Mouse (Mus musculus): ENCODE measurements at regions not wholly inside any gene's neighbourhood (a gene's known extent, or its start where the extent isn't known, plus 50 kb on each side); places are given as distances from the start of the nearest gene placed in this dataset.
A peak's percentile ranks its signal among the peaks of the same experiment; 100 is the strongest.

DNA sequence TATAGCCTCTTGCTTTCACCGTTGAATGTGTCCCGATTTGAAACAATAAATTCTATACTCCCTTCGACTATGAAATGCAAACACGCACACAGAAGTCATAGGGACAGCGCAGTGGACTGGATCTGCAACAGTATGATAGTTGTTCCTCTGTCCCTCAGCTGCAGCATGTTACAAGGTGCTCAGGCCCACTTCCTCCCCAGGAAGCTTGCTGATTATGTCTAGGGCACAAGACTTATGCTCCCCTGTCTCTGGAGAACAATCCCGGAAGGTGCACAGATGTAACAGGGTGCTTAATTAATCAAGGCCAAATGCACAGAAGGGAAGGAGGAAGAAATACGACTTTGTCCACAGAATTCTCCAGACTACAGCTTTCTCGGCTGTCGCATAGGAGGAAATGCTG lies 365.9 kb upstream of the Tnp1 start:
- ATAC-seq (no peak), DNase-seq (ENCODE audit: low spot score) (no peak)
- no peak overlapping the region for H3K27ac ChIP-seq (ENCODE audit: low read length)
- no peaks in the 10 kb centered on the region for H3K27me3 ChIP-seq (replicated peaks; ENCODE audit: insufficient read depth, low read length)
- H3K9me3 ChIP-seq (ENCODE audit: low read length) = no peaks in the 10 kb centered on the region
- no peak overlapping the region for H3K4me3 ChIP-seq (ENCODE audit: low read depth, low read length)
- no peak overlapping the region for H3K4me2 ChIP-seq (replicated peaks; ENCODE audit: low read depth, low read length)
- TF ChIP-seq CTCF (IDR thresholded peaks at IDR 0.05) (no peak), EP300 (IDR thresholded peaks at IDR 0.05) (no peak)
- H3K9ac ChIP-seq (replicated peaks; ENCODE audit: low read depth) = no peak overlapping the region
- WGBS = 66% methylated on average over 9 of the region's 9 CpGs
- H3K36me3 ChIP-seq (ENCODE audit: insufficient read depth, low read length) = no peaks in the 10 kb centered on the region
- H3K4me1 ChIP-seq (ENCODE audit: insufficient read depth, low read depth, low read length) = no peaks in the 10 kb centered on the region

DNA sequence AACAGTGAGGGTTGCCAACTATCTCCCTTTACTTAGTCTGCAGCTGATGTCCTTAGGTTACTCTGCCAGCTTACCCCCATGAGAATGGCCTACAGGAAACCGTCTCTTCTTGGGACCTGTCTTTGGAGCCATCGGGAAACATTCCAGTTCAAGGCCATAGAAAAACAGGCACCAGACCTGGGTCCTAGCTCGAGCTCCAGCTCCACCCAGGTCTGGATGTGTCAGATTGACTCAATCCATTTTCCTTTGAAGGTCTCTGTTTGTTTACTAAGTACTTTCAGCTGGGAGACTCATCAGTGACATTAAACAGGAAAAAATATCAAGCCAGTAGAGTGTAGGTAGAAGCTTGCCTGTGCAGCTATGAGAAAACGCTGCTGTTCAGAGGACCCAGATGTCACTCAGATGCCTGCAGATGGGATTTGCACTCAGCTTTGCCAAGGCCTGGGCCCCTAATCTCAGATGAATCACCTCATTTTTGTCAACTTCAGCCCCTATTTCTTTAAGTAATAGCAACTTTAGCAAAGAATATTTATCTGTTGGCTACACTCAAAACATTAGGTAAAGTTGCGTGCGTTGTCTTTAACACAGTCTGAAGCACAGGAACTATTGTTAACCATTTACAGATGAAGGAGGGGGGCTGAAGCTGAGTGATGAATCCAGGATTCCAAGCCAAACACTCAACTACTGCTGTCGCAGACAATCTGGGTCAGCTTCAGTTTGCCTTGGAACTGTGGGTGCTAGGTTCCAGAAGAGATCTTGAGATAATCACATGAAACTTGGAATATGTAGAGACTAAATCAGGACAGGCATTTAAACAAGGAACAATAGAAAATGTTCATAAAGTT lies 359.0 kb upstream of the Tnp1 start:
- 50% methylated on average over 7 of the region's 7 CpGs for WGBS
- Histone ChIP-seq H3K4me3 (ENCODE audit: low read depth, low read length) (no peak overlapping the region), H3K27me3 (replicated peaks; ENCODE audit: insufficient read depth, low read length) (no peaks in the 10 kb centered on the region), H3K9ac (replicated peaks; ENCODE audit: low read depth) (no peak overlapping the region), H3K4me2 (replicated peaks; ENCODE audit: low read depth, low read length) (no peak overlapping the region), H3K36me3 (ENCODE audit: insufficient read depth, low read length) (no peaks in the 10 kb centered on the region), H3K4me1 (ENCODE audit: insufficient read depth, low read depth, low read length) (no peaks in the 10 kb centered on the region), H3K9me3 (ENCODE audit: low read length) (no peaks in the 10 kb centered on the region), H3K27ac (ENCODE audit: low read length) (no peak overlapping the region)
- no peak for ATAC-seq
- DNase-seq (ENCODE audit: low spot score) = no peak
- TF ChIP-seq EP300 (IDR thresholded peaks at IDR 0.05) (no peak), CTCF (IDR thresholded peaks at IDR 0.05) (no peak)

DNA sequence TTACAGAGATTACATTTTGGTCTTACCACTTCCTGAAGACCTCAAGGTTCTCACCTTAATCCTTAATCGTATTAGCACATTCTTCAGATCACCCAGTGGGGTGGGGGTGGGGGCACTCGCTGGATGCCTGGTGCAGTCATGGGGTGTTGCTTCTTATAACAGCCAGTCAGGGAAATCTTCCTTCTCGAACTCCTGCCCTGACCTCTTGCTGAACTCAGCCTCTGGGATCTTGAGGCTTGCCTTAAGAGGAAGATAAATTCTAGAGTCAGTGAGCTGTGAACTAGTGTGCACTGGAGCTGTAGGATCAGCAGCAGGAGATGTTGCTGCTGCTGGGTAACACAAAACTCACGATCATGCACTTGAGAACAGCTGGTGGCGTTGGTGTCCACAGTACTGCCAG lies 352.5 kb upstream of the Tnp1 start:
- no peaks in the 10 kb centered on the region for H3K27me3 ChIP-seq (replicated peaks; ENCODE audit: insufficient read depth, low read length)
- no peaks in the 10 kb centered on the region for H3K9me3 ChIP-seq (ENCODE audit: low read length)
- no peak overlapping the region for H3K9ac ChIP-seq (replicated peaks; ENCODE audit: low read depth)
- H3K4me2 ChIP-seq (replicated peaks; ENCODE audit: low read depth, low read length) = no peak overlapping the region
- peaks cover 7% of the 10 kb centered on the region; the same call in 1 of the 2 replicates for H3K4me1 ChIP-seq (ENCODE audit: insufficient read depth, low read depth, low read length)
- no peaks in the 10 kb centered on the region for H3K36me3 ChIP-seq (ENCODE audit: insufficient read depth, low read length)
- no peak for DNase-seq (ENCODE audit: low spot score)
- H3K4me3 ChIP-seq (ENCODE audit: low read depth, low read length) = no peak overlapping the region
- TF ChIP-seq EP300 (IDR thresholded peaks at IDR 0.05) (no peak), CTCF (IDR thresholded peaks at IDR 0.05) (no peak)
- ATAC-seq = no peak
- WGBS = 40% methylated on average over 5 of the region's 5 CpGs
- H3K27ac ChIP-seq (ENCODE audit: low read length) = no peak overlapping the region

DNA sequence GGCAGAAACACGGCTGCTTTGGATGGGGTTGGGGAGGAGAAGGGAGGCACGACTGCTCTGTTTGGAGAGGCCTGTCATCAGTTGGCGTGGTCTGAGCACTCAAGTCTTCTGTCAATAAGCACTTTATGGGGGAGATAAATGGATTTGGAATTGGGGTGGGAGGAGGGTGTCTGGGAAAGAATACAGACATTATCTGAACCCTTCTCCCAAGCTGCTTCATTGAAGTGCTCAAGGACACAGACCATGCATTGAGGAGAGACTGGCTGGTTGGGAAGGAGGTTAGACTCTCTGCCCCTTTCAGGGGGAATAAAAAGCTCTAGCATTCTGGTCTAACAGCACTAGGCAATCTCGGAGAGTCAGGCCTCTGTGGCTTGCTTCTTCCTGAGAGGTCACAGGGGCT lies 350.1 kb upstream of the Tnp1 start:
- Histone ChIP-seq H3K36me3 (ENCODE audit: insufficient read depth, low read length) (no peaks in the 10 kb centered on the region), H3K4me1 (ENCODE audit: insufficient read depth, low read depth, low read length) (peaks cover 10% of the 10 kb centered on the region), H3K27ac (ENCODE audit: low read length) (no peak overlapping the region), H3K4me2 (replicated peaks; ENCODE audit: low read depth, low read length) (no peak overlapping the region), H3K9ac (replicated peaks; ENCODE audit: low read depth) (no peak overlapping the region), H3K4me3 (ENCODE audit: low read depth, low read length) (no peak overlapping the region), H3K27me3 (replicated peaks; ENCODE audit: insufficient read depth, low read length) (no peaks in the 10 kb centered on the region), H3K9me3 (ENCODE audit: low read length) (no peaks in the 10 kb centered on the region)
- no peak for TF ChIP-seq CTCF (IDR thresholded peaks at IDR 0.05)
- TF ChIP-seq EP300 (IDR thresholded peaks at IDR 0.05) = no peak
- ATAC-seq (no peak), DNase-seq (ENCODE audit: low spot score) (no peak)
- WGBS = 46% methylated on average over 4 of the region's 4 CpGs

DNA sequence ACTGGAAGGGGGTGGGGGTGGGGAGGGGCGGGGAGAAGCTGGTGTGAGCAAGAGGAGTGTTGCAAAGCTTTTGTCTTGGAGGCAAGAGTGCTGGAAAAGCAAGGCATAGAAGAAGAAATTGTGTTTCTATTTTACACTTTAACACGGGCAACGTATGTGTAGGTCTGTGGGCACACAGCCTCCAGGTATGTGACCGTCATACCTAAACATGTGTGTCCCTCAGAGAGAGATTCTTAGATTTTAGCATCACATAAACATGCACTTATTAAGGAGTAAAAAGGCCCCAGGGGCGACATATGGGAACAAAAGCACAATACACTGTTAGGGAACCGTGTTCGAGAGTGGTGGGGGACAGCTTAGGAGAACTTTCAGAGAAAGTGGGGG lies 348.6 kb upstream of the Tnp1 start:
- H3K27me3 ChIP-seq (replicated peaks; ENCODE audit: insufficient read depth, low read length) = no peaks in the 10 kb centered on the region
- ATAC-seq (no peak), DNase-seq (ENCODE audit: low spot score) (no peak)
- TF ChIP-seq CTCF (IDR thresholded peaks at IDR 0.05) (no peak), EP300 (IDR thresholded peaks at IDR 0.05) (no peak)
- H3K4me3 ChIP-seq (ENCODE audit: low read depth, low read length) = no peak overlapping the region
- no peaks in the 10 kb centered on the region for H3K36me3 ChIP-seq (ENCODE audit: insufficient read depth, low read length)
- 50% methylated on average over 7 of the region's 7 CpGs for WGBS
- H3K9me3 ChIP-seq (ENCODE audit: low read length) = no peaks in the 10 kb centered on the region
- H3K27ac ChIP-seq (ENCODE audit: low read length) = peak overlapping the region; percentile 64; the same call in 1 of the 2 replicates
- no peak overlapping the region for H3K4me2 ChIP-seq (replicated peaks; ENCODE audit: low read depth, low read length)
- H3K9ac ChIP-seq (replicated peaks; ENCODE audit: low read depth) = no peak overlapping the region
- H3K4me1 ChIP-seq (ENCODE audit: insufficient read depth, low read depth, low read length) = peaks cover 10% of the 10 kb centered on the region

DNA sequence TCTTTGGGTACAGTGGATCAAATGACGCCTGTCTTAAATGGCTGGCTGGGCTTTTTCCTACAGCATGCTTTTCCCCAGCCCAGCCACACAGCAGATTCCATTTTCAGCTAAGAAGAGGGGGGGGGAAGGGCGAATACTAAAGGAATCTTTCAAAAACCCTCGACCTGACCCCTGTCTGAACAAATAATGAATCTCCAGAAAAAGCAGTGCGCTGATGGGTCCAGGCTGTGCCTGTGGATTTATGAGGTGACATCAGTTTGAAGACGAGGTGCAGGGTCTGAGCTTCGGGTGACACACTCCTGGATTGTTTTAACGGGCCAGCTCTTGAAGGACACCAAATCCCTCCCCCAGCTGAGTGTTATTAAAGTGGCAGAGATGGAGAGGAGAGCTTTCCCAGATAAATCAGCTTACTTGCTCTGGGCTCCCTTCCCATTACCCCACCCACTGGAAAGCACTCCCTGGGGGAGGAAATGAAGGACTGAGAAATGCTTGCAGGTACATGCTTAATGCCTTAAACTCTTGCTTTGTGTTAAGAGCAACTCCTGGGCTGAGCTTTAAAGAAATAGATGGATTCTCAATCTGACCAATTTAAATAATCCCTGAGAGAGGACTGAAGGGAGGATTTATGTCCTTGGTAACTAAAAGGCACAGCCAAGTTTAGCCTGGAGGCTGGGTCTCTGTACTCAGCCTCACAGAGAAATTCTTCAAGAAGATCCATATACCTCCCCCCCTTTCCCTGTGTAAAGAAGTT lies 348.0 kb upstream of the Tnp1 start:
- Histone ChIP-seq H3K9ac (replicated peaks; ENCODE audit: low read depth) (no peak overlapping the region), H3K36me3 (ENCODE audit: insufficient read depth, low read length) (no peaks in the 10 kb centered on the region), H3K9me3 (ENCODE audit: low read length) (no peaks in the 10 kb centered on the region), H3K27me3 (replicated peaks; ENCODE audit: insufficient read depth, low read length) (no peaks in the 10 kb centered on the region), H3K4me3 (ENCODE audit: low read depth, low read length) (no peak overlapping the region), H3K4me2 (replicated peaks; ENCODE audit: low read depth, low read length) (peak overlapping the region; percentile 20; the same call in 1 of the 2 replicates), H3K4me1 (ENCODE audit: insufficient read depth, low read depth, low read length) (peaks cover 10% of the 10 kb centered on the region), H3K27ac (ENCODE audit: low read length) (peak overlapping the region; percentile 64)
- TF ChIP-seq CTCF (IDR thresholded peaks at IDR 0.05) (no peak), EP300 (IDR thresholded peaks at IDR 0.05) (peak; percentile 91)
- peak; percentile 91 for ATAC-seq
- peak; percentile 90 for DNase-seq (ENCODE audit: low spot score)
- WGBS = 6% methylated on average over 7 of the region's 7 CpGs
